Mouse (Mus musculus) MEL (cell line): ENCODE data around the gene Psd.

Experiments used
- TCF12 ChIP-seq: IDR thresholded peaks from 2 replicates; pipeline ENCODE4 v1.6.1; 2014; ENCODE audit warnings: low read depth, mild to moderate bottlenecking, inconsistent platforms, low read length, improper control_type of control experiment, moderate library complexity
- USF1 ChIP-seq: IDR thresholded peaks from 2 replicates; pipeline ENCODE4 v1.6.1; 2014; ENCODE audit warnings: low read depth, mild to moderate bottlenecking, inconsistent platforms, low read length, improper control_type of control experiment, moderate library complexity

DNA sequence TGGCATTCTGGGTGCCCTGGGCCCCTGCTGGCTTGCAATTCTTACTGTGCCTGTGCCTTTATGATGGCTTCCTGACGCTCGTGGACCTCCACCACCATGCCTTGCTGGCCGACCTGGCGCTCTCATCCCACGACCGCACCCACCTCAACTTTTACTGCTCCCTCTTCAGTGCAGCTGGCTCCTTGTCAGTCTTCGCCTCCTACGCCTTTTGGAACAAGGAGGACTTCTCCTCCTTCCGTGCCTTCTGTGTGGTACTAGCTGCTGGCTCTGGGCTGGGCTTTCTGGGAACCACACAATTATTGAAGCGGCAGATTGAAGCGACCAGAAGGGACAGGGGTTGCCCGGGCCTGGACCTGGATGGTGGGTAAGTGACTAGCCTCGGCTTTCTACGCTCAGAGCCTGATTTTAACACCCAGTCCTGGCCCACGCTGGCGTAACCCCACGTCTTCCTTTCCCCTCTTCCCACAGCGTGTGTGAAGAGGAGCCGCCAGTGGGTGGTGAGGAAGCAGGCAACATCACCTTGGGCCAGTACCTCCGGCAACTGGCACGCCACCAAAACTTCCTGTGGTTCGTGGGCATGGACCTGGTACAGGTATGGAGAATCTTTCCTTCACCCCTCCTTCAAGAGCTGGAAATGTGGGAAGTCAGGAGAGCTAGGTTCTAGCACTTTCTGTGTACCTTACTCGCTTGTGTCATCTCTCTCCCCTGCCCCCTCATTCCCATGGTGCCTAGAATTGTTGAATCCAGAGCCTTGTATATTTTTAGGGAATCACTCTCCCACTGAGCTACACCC, 41.0 kb upstream of the Psd start:
- TF ChIP-seq USF1 (no peak), TCF12 (no peak)
